Mouse (Mus musculus) neural tube, embryonic 13.5 days (tissue): ENCODE measurements at regions not wholly inside any gene's neighbourhood (a gene's known extent, or its start where the extent isn't known, plus 50 kb on each side); places are given as distances from the start of the nearest gene placed in this dataset.

Source experiments
- ATAC-seq: fragments of 200-750 bp; cut with Nextera tagmentation; 2 replicates; pipeline ENCODE4 v1.8.0; 2017; ENCODE audit warnings: low read depth, mild to moderate bottlenecking, moderate TSS enrichment, moderate library complexity
- H3K27ac ChIP-seq: fragments of 300-500 bp; sonication (generic); replicated peaks from 2 replicates; pipeline ENCODE4 v1.5.1; 2015; ENCODE audit warnings: moderate library complexity, mild to moderate bottlenecking, inconsistent platforms
- H3K27me3 ChIP-seq: fragments of 300-500 bp; sonication (generic); 2 replicates; pipeline ENCODE4 v1.6.1; 2015; ENCODE audit warnings: mild to moderate bottlenecking, inconsistent platforms
- H3K36me3 ChIP-seq: fragments of 300-500 bp; sonication (generic); 2 replicates; pipeline ENCODE4 v1.6.1; 2015; ENCODE audit warnings: mild to moderate bottlenecking, inconsistent platforms
- H3K4me1 ChIP-seq: fragments of 300-500 bp; sonication (generic); replicated peaks from 2 replicates; pipeline ENCODE4 v1.6.1; 2015; ENCODE audit warnings: inconsistent platforms
- H3K4me2 ChIP-seq: fragments of 300-500 bp; sonication (generic); 2 replicates; pipeline ENCODE4 v1.6.1; 2015; ENCODE audit warnings: inconsistent platforms, mild to moderate bottlenecking, moderate library complexity
- H3K4me3 ChIP-seq: fragments of 300-500 bp; sonication (generic); 2 replicates; pipeline ENCODE4 v1.5.1; 2015; ENCODE audit warnings: mild to moderate bottlenecking, inconsistent platforms
- H3K9ac ChIP-seq: fragments of 300-500 bp; sonication (generic); 2 replicates; pipeline ENCODE4 v1.6.1; 2015; ENCODE audit warnings: moderate library complexity, mild to moderate bottlenecking, inconsistent platforms
- H3K9me3 ChIP-seq: fragments of 300-500 bp; sonication (generic); 2 replicates; pipeline ENCODE4 v1.6.1; 2016; ENCODE audit warnings: inconsistent platforms
- WGBS: fragments of 180-500 bp; shearing (Covaris S2); methylation state at CpG from one replicate; pipeline ENCODE4 v1.1.7; 2015; 5-methylcytosine and 5-hydroxymethylcytosine counted together

DNA sequence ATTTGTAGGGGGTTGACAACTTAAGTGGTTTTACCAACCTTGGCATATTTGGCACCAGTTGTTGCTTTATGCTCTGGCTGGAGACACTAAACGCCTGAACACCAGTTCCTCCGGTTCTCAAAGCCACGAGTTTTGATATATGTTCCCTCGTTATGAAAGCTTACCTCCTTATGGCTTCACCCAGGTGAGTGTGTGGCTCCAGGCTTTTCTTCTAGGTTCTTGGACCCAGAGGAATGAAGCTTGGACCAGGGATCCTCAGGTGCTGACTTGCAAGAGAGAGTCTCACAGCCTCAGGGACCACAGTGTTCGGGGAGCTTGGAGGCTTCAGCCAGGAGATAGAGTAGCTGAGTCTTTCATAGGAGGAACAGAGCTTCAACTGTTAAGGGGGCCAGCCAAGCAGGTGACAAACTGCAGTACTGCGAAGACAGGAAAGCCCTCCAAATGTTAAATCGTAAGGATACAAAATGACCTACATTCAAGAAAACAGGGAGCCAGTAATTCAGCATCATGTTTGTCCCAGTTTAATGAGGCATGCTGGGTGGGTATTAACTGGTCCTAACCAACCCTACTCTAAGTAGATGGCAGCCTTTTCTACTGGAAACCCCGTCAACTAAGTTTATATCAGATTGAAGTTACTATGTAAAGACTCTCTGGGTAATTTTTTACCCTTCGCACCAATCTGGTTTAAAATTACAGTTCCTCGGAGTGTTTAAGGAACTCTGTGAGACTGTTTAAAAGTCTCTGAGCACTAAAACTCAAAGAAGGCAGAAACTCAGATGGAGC, 307.9 kb downstream of the Mtx2 start:
- Histone ChIP-seq H3K36me3 (no peaks in the 10 kb centered on the region), H3K4me1 (peaks cover 25% of the 10 kb centered on the region), H3K27me3 (peaks cover 28% of the 10 kb centered on the region), H3K9me3 (no peaks in the 10 kb centered on the region), H3K27ac (no peak overlapping the region), H3K4me3 (no peak overlapping the region), H3K9ac (no peak overlapping the region), H3K4me2 (no peak overlapping the region)
- WGBS = 74% methylated on average over 10 of the region's 10 CpGs
- no peak for ATAC-seq

DNA sequence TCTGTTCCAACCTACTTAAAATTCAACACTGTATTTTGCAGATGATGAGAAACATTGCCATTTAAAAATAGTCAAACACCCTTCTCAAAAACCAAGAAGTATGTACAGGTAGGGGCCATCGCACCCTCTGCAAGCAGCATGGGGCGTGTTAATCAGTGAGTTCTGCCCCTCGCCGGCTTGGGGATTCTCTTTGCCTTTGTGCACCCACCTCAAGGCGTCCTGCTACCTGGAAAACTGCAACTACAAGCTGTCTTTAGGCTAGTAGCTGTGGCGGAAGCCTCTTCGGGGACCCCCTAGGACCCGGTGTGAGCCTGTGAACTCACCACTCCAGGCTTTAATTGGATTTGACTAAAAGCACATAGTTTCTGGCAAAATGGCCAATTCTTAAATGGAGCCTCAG, 311.0 kb downstream of the Mtx2 start:
- H3K27ac ChIP-seq = no peak overlapping the region
- H3K4me3 ChIP-seq = peak overlapping the region; percentile 49
- H3K36me3 ChIP-seq = no peaks in the 10 kb centered on the region
- peak overlapping the region; percentile 79; the same call in 1 of the 2 replicates for H3K9ac ChIP-seq
- H3K27me3 ChIP-seq = peaks cover 53% of the 10 kb centered on the region
- WGBS = 18% methylated on average over 8 of the region's 8 CpGs
- H3K4me1 ChIP-seq = peaks cover 30% of the 10 kb centered on the region
- H3K4me2 ChIP-seq = peak overlapping the region; percentile 99
- no peak for ATAC-seq
- no peaks in the 10 kb centered on the region for H3K9me3 ChIP-seq

DNA sequence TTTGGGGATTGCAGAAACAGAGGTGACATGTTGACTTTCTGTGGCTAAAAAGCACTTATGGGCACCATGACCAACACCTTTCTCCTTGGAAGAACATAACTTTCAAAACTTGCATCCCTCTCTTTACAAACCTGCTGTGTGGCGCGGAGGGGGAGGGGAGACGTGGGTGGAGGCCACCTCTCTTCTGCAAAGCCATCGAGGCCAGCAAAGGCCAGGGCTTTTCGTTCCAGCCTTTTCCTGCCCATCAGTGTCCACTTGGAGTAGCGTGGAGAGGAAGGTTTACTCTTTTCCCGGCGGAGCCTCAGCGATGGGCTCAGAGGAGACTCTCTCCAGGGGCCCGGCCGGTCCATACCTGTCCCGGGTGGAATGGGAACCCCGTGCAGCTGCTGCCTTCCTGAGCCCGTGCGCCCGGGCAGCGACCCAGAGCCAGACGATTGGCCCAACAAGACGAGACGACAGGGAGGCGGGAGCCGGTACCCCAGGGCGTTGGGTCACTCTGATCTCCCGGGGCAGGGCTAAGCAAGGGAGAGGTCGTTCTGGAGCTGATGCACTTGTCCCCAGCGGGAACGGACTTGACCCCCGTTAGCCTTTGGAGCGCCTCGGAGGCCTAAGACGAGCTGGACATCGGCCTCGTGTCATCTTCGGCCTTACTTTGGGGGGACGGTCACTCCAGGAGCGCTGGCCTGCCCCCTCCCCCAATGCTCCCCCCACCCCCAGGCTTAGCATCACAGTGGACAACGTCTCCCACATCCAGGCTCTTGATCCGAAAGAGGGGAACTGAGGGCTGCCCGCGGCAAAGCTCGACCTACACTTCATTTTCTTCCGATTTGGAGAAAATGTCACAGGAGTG, 311.8 kb downstream of the Mtx2 start:
- under 1% methylated on average over 42 of the region's 42 CpGs for WGBS
- H3K4me3 ChIP-seq = peak overlapping the region; percentile 49
- peak overlapping the region; percentile 79 for H3K9ac ChIP-seq
- H3K36me3 ChIP-seq = no peaks in the 10 kb centered on the region
- H3K9me3 ChIP-seq = no peaks in the 10 kb centered on the region
- H3K4me1 ChIP-seq = peaks cover 30% of the 10 kb centered on the region
- peak overlapping the region; percentile 99 for H3K4me2 ChIP-seq
- peaks cover 55% of the 10 kb centered on the region for H3K27me3 ChIP-seq
- H3K27ac ChIP-seq = peak overlapping the region; percentile 64
- peak; percentile 71 for ATAC-seq

DNA sequence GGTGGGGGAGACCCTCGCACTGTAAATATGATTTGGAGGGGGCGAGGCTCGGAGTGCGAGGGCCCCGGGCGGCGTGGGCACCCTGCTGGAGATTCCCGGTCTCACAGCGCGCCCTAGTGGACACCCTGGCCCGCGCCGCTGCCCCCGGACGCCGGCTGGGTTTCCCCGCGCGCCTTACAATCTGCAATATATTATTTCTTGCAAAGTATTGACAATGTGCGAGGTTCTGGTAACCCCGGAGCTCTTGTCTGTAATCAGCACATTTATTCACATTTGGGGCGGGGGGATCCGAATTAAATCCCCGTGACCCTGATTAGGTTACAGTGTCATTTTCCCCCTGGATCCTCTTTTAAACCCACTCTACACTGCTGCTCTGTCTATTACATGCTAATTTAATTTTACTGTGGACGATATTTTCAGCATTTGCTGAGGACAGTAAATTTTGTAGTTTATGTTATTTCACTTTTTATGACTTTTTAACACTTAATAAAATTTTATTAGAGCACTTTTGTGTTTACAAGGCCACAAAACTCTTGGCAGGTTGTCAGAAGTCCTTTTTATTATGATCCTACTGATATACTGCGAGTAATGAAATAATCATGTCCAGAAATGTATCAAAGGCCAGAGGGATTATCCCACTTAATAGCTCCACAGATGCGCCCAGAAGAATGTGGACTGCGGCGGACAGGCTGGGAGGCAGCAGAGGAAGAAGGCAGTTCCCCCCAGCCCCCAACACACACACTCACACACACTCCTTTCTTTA, 312.6 kb downstream of the Mtx2 start:
- Histone ChIP-seq H3K9ac (peak overlapping the region; percentile 79), H3K27ac (peak overlapping the region; percentile 64), H3K36me3 (no peaks in the 10 kb centered on the region), H3K4me2 (peak overlapping the region; percentile 99), H3K4me3 (peak overlapping the region; percentile 49), H3K4me1 (peaks cover 30% of the 10 kb centered on the region), H3K27me3 (peaks cover 58% of the 10 kb centered on the region), H3K9me3 (no peaks in the 10 kb centered on the region)
- peak; percentile 83 for ATAC-seq
- 2% methylated on average over 29 of the region's 29 CpGs for WGBS

DNA sequence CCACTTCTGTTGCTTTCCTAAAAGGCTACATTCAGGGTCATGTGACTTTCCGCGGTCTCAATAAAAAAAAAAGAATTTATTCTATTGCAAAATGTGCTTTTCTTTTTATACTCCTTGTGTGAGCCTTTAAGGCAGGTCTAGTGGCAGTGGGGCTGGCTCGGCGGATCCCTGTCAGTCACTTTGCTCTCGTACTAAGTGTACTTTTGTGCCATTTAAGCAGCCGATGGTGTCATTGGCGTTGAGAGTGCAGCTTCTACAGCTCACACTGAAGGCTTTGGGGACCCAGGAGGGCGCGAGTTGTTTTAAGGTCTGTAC, 313.1 kb downstream of the Mtx2 start:
- Histone ChIP-seq H3K4me1 (peaks cover 26% of the 10 kb centered on the region), H3K9ac (no peak overlapping the region), H3K9me3 (no peaks in the 10 kb centered on the region), H3K27ac (0 out of 2 replicates have a peak overlapping the region, but pooled peaks have one; percentile 4), H3K4me3 (no peak overlapping the region), H3K4me2 (peak overlapping the region; percentile 99), H3K36me3 (no peaks in the 10 kb centered on the region), H3K27me3 (peaks cover 59% of the 10 kb centered on the region)
- ATAC-seq = no peak
- WGBS = 17% methylated on average over 9 of the region's 9 CpGs

DNA sequence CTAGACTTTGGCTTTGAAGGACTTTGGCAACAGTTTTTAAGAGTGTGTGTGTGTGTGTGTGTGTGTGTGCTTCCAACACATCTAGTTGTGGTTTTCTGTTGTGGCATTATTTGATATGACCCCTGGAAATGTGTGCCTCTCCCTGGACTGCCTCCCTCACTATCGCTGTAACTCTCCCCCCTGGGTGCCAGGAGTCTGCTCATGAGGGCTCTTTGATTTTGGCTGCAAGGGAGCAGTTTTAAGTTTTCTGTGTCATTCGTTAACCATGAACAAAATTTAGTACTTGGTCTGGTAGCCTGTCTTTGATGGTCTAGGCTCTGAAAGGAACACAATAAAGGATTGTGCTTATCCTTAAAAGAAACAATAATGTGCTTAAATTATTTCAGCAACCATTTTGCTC, 313.9 kb downstream of the Mtx2 start:
- no peak overlapping the region for H3K4me3 ChIP-seq
- no peak for ATAC-seq
- WGBS = 55% methylated on average over 2 of the region's 2 CpGs
- H3K4me2 ChIP-seq = no peak overlapping the region
- H3K4me1 ChIP-seq = peaks cover 26% of the 10 kb centered on the region
- H3K9me3 ChIP-seq = no peaks in the 10 kb centered on the region
- no peak overlapping the region for H3K27ac ChIP-seq
- H3K27me3 ChIP-seq = peaks cover 58% of the 10 kb centered on the region
- H3K36me3 ChIP-seq = no peaks in the 10 kb centered on the region
- H3K9ac ChIP-seq = no peak overlapping the region

DNA sequence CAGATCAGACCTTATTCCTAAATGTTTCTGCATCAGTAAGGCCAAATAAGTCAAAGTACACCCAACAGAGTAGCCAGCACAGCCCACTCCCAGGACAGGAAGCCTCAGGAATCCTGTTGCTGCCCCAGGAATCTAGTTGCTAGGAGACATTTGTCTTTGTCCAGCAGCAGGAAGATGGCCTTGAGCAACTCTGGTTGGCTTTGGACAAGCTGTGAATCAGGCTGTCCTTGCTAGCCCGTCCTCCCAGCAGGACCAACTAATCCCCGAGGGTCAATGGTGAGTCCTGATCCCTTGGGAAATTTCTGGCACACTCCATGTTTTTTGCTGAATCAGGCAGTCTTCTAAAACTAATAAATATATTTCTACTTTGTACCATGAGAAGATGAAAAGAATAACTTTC, 317.1 kb downstream of the Mtx2 start:
- ATAC-seq = no peak
- Histone ChIP-seq H3K4me1 (peaks cover 11% of the 10 kb centered on the region), H3K9ac (no peak overlapping the region), H3K27ac (no peak overlapping the region), H3K9me3 (no peaks in the 10 kb centered on the region), H3K4me3 (no peak overlapping the region), H3K4me2 (no peak overlapping the region), H3K27me3 (peaks cover 47% of the 10 kb centered on the region), H3K36me3 (no peaks in the 10 kb centered on the region)
- 22% methylated on average over 2 of the region's 2 CpGs for whole genome bisulfite sequencing

DNA sequence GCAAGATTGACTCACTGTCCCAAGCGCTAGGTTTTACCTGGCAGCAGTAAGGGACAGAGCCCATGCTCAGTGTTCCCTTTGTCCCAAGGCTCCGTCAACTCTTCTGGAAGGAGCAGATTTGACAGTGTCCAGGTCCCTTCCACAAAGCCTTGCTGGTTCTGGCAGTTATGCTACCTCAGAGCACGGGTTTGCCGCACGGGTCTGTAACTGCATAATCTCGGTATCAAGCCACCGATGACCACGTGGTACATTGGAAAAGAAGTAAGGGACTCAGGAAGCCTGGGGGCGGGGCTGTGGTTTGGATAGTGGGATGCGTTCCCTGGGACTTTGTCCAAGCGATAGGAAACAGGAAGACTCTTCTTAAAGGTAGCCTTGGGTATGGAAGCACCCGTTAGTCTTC, 319.3 kb downstream of the Mtx2 start:
- WGBS = 87% methylated on average over 12 of the region's 12 CpGs
- Histone ChIP-seq H3K36me3 (no peaks in the 10 kb centered on the region), H3K27me3 (peaks cover 33% of the 10 kb centered on the region), H3K4me3 (no peak overlapping the region), H3K4me2 (no peak overlapping the region), H3K4me1 (peaks cover 18% of the 10 kb centered on the region; the same call in 1 of the 2 replicates), H3K9me3 (no peaks in the 10 kb centered on the region), H3K27ac (no peak overlapping the region), H3K9ac (no peak overlapping the region)
- no peak for ATAC-seq

DNA sequence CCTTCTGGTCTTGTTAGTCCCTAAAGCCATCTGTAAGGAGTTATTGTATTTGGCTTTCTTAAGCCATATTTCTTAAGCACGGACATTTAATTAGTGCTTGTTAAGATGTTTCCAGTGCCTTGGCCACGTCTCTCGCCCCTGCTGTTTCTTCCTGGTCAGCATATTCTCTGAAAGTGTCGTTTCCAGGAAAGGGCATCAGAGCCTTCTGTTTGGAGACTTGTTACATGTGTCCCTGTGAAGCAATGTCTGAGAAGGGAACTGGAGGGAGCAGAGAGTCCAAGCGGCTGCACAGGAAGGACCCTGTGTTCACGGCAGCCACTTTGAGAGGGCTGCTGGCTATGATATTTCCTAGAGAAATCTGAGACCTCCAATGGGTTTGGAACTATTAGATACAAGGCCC, 320.7 kb downstream of the Mtx2 start:
- H3K36me3 ChIP-seq = no peaks in the 10 kb centered on the region
- H3K27ac ChIP-seq = no peak overlapping the region
- no peak overlapping the region for H3K9ac ChIP-seq
- peaks cover 23% of the 10 kb centered on the region; the same call in 1 of the 2 replicates for H3K4me1 ChIP-seq
- no peak for ATAC-seq
- H3K4me2 ChIP-seq = no peak overlapping the region
- 46% methylated on average over 6 of the region's 6 CpGs for WGBS
- H3K4me3 ChIP-seq = no peak overlapping the region
- H3K27me3 ChIP-seq = peaks cover 20% of the 10 kb centered on the region
- no peaks in the 10 kb centered on the region for H3K9me3 ChIP-seq

DNA sequence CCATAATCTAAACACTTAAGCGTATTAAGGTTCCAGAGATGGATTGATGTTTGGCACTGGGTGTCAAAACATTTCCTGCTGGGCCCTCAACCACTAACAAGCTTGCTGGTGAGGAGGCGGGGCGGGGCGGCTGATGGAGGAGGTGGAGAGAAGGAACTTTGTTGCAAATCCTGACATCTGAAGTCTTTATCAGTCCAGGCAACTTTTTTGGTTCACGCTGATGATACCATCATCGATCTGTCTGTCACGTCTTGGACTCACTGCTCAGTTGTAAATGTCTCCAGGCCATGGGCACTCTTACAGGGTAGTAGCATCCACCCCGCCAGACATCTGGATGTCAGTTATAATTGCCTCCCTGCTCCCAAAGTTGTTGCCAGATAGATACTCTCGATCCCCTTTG, 321.8 kb downstream of the Mtx2 start:
- Histone ChIP-seq H3K9ac (no peak overlapping the region), H3K27me3 (peaks cover 18% of the 10 kb centered on the region), H3K9me3 (no peaks in the 10 kb centered on the region), H3K4me1 (peaks cover 23% of the 10 kb centered on the region; the same call in 1 of the 2 replicates), H3K4me2 (no peak overlapping the region), H3K36me3 (no peaks in the 10 kb centered on the region), H3K4me3 (no peak overlapping the region), H3K27ac (no peak overlapping the region)
- 61% methylated on average over 9 of the region's 9 CpGs for WGBS
- ATAC-seq = no peak

DNA sequence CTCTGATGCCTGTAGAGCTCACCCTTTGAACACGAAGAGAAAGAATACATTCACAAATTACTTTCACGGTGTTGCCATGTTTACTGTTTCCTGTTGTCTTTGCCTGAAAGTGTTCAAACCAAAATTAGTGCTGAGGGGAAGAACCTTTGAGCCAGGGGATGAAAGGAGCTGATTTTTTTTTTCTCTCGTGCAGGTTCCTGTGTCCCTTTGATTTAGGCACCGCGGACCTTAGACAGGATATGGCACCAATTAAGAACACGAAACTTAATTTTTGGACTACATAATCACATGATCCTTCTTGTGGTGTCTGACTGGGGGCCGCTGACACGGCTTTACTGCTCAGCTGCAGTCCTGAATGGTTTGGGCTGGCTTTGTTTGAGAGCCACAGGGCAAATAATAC, 322.4 kb downstream of the Mtx2 start:
- Histone ChIP-seq H3K27ac (no peak overlapping the region), H3K9ac (no peak overlapping the region), H3K27me3 (peaks cover 17% of the 10 kb centered on the region), H3K36me3 (no peaks in the 10 kb centered on the region), H3K9me3 (no peaks in the 10 kb centered on the region), H3K4me1 (peaks cover 23% of the 10 kb centered on the region; the same call in 1 of the 2 replicates), H3K4me3 (no peak overlapping the region), H3K4me2 (no peak overlapping the region)
- ATAC-seq = no peak
- WGBS = 38% methylated on average over 8 of the region's 8 CpGs

DNA sequence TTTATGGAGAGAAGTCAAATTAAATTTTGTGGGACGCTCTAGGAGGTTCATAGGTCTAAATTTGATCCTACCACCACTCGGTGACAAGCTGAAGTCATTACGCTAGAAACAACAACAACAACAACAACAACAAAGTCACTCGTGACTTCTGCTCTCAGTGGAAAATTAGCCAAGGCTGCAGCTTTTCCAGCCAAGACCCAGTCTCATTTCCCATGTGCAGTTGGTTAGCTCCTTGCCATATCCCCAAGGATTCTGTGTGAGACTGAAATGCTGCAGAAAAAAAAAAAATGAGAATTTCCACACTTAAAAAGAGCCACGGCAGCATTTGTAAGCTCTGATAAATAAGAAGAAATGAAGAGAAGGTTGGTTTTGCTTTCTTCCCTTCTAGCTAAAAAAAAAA, 323.4 kb downstream of the Mtx2 start:
- ATAC-seq = no peak
- WGBS = 65% methylated on average over 5 of the region's 5 CpGs

More for the DNA sequence above, 323.4 kb downstream of the Mtx2 start:
- Histone ChIP-seq H3K36me3 (no peaks in the 10 kb centered on the region), H3K27ac (no peak overlapping the region), H3K4me2 (no peak overlapping the region), H3K9me3 (no peaks in the 10 kb centered on the region), H3K4me1 (peaks cover 23% of the 10 kb centered on the region; the same call in 1 of the 2 replicates), H3K4me3 (no peak overlapping the region), H3K27me3 (peaks cover 14% of the 10 kb centered on the region; the same call in 1 of the 2 replicates), H3K9ac (no peak overlapping the region)
